Mouse (Mus musculus): Measurements from ENCODE around the gene Zfp747. TPM values are rescaled to one million over a fixed set of nuclear protein-coding genes. Genes with fewer than 3 reads are reported as not detected.
"Not testable (repeated sequence)": the region's sequence is repeated elsewhere in the genome, so short reads cannot be mapped to it uniquely, and the experiment has no call there.

Gene Zfp747
- polyA plus RNA-seq, 1 experiment from 2014 or later = 10.1 TPM

- no peak overlapping the region for H3K4me3 ChIP-seq (ENCODE audit: low read depth, low read length)
- peaks cover 9% of the 10 kb centered on the region for H3K36me3 ChIP-seq (ENCODE audit: control insufficient read depth, insufficient read depth, low read length)
- H3K9me3 ChIP-seq (replicated peaks; ENCODE audit: control insufficient read depth, low read length, poor library complexity, severe bottlenecking) = no peaks in the 10 kb centered on the region
- H3K27me3 ChIP-seq (ENCODE audit: control insufficient read depth, insufficient read depth, low read depth, low read length) = no peaks in the 10 kb centered on the region
- ATAC-seq = no peak
- no peak overlapping the region for H3K4me2 ChIP-seq (ENCODE audit: low read length)
- no peak overlapping the region for H3K9ac ChIP-seq (ENCODE audit: low read depth, low read length)
- peaks cover 16% of the 10 kb centered on the region for H3K4me1 ChIP-seq (ENCODE audit: control insufficient read depth, insufficient read depth, low read length)
- WGBS = 97% methylated on average over 38 of the region's 38 CpGs
- no peak overlapping the region for H3K27ac ChIP-seq (ENCODE audit: low read length)
These were observed 32.4 kb downstream of the Zfp747 start for GRCm38 (mm10) chr7:127343351-127344019.

GRCm38 (mm10) chr7:127342888-127343287 lies 33.0 kb downstream of the Zfp747 start:
- H3K4me1 ChIP-seq (ENCODE audit: control insufficient read depth, insufficient read depth, low read length) = peaks cover 16% of the 10 kb centered on the region
- H3K4me3 ChIP-seq (ENCODE audit: low read depth, low read length) = no peak overlapping the region
- H3K36me3 ChIP-seq (ENCODE audit: control insufficient read depth, insufficient read depth, low read length) = peaks cover 9% of the 10 kb centered on the region
- H3K27ac ChIP-seq (ENCODE audit: low read length) = no peak overlapping the region
- no peak for ATAC-seq
- WGBS = 93% methylated on average over 7 of the region's 7 CpGs
- no peaks in the 10 kb centered on the region for H3K27me3 ChIP-seq (ENCODE audit: control insufficient read depth, insufficient read depth, low read depth, low read length)
- no peaks in the 10 kb centered on the region for H3K9me3 ChIP-seq (replicated peaks; ENCODE audit: control insufficient read depth, low read length, poor library complexity, severe bottlenecking)
- H3K4me2 ChIP-seq (ENCODE audit: low read length) = no peak overlapping the region
- H3K9ac ChIP-seq (ENCODE audit: low read depth, low read length) = no peak overlapping the region

- H3K9me3 ChIP-seq (replicated peaks; ENCODE audit: control insufficient read depth, low read length, poor library complexity, severe bottlenecking) = no peaks in the 10 kb centered on the region
- no peak overlapping the region for H3K4me3 ChIP-seq (ENCODE audit: low read depth, low read length)
- ATAC-seq = no peak
- H3K27ac ChIP-seq (ENCODE audit: low read length) = no peak overlapping the region
- H3K9ac ChIP-seq (ENCODE audit: low read depth, low read length) = no peak overlapping the region
- 74% methylated on average over 4 of the region's 4 CpGs for WGBS
- H3K4me1 ChIP-seq (ENCODE audit: control insufficient read depth, insufficient read depth, low read length) = peaks cover 16% of the 10 kb centered on the region
- H3K36me3 ChIP-seq (ENCODE audit: control insufficient read depth, insufficient read depth, low read length) = peaks cover 9% of the 10 kb centered on the region
- H3K27me3 ChIP-seq (ENCODE audit: control insufficient read depth, insufficient read depth, low read depth, low read length) = no peaks in the 10 kb centered on the region
- no peak overlapping the region for H3K4me2 ChIP-seq (ENCODE audit: low read length)
These were observed 33.5 kb downstream of the Zfp747 start for GRCm38 (mm10) chr7:127342332-127342731.

GRCm38 (mm10) chr7:127341861-127342260 lies 34.0 kb downstream of the Zfp747 start:
- not testable (repeated sequence) for H3K27ac ChIP-seq (ENCODE audit: low read length); H3K4me3 ChIP-seq (ENCODE audit: low read depth, low read length); H3K36me3 ChIP-seq (ENCODE audit: control insufficient read depth, insufficient read depth, low read length); H3K9ac ChIP-seq (ENCODE audit: low read depth, low read length); H3K27me3 ChIP-seq (ENCODE audit: control insufficient read depth, insufficient read depth, low read depth, low read length); H3K4me2 ChIP-seq (ENCODE audit: low read length); ATAC-seq; H3K9me3 ChIP-seq (replicated peaks; ENCODE audit: control insufficient read depth, low read length, poor library complexity, severe bottlenecking)
- peaks cover 12% of the 10 kb centered on the region for H3K4me1 ChIP-seq (ENCODE audit: control insufficient read depth, insufficient read depth, low read length)
- WGBS = 93% methylated on average over 6 of the region's 6 CpGs

GRCm38 (mm10) chr7:127341356-127341755 lies 34.5 kb downstream of the Zfp747 start:
- 99% methylated on average over 8 of the region's 8 CpGs for WGBS
- Histone ChIP-seq H3K9me3 (replicated peaks; ENCODE audit: control insufficient read depth, low read length, poor library complexity, severe bottlenecking) (no peaks in the 10 kb centered on the region), H3K9ac (ENCODE audit: low read depth, low read length) (no peak overlapping the region), H3K4me3 (ENCODE audit: low read depth, low read length) (no peak overlapping the region), H3K4me2 (ENCODE audit: low read length) (no peak overlapping the region), H3K27ac (ENCODE audit: low read length) (no peak overlapping the region), H3K36me3 (ENCODE audit: control insufficient read depth, insufficient read depth, low read length) (peaks cover 9% of the 10 kb centered on the region), H3K4me1 (ENCODE audit: control insufficient read depth, insufficient read depth, low read length) (peaks cover 7% of the 10 kb centered on the region), H3K27me3 (ENCODE audit: control insufficient read depth, insufficient read depth, low read depth, low read length) (no peaks in the 10 kb centered on the region)
- no peak for ATAC-seq

GRCm38 (mm10) chr7:127337636-127338035 lies 38.2 kb downstream of the Zfp747 start:
- no peaks in the 10 kb centered on the region for H3K4me1 ChIP-seq (ENCODE audit: control insufficient read depth, insufficient read depth, low read length)
- no peak for ATAC-seq
- WGBS = 76% methylated on average over 4 of the region's 4 CpGs
- no peak overlapping the region for H3K4me3 ChIP-seq (ENCODE audit: low read depth, low read length)
- no peak overlapping the region for H3K4me2 ChIP-seq (ENCODE audit: low read length)
- no peaks in the 10 kb centered on the region for H3K9me3 ChIP-seq (replicated peaks; ENCODE audit: control insufficient read depth, low read length, poor library complexity, severe bottlenecking)
- H3K36me3 ChIP-seq (ENCODE audit: control insufficient read depth, insufficient read depth, low read length) = no peaks in the 10 kb centered on the region
- H3K27ac ChIP-seq (ENCODE audit: low read length) = no peak overlapping the region
- H3K27me3 ChIP-seq (ENCODE audit: control insufficient read depth, insufficient read depth, low read depth, low read length) = no peaks in the 10 kb centered on the region
- H3K9ac ChIP-seq (ENCODE audit: low read depth, low read length) = no peak overlapping the region

- Histone ChIP-seq H3K27me3 (ENCODE audit: control insufficient read depth, insufficient read depth, low read depth, low read length) (no peaks in the 10 kb centered on the region), H3K4me1 (ENCODE audit: control insufficient read depth, insufficient read depth, low read length) (no peaks in the 10 kb centered on the region), H3K36me3 (ENCODE audit: control insufficient read depth, insufficient read depth, low read length) (no peaks in the 10 kb centered on the region), H3K4me3 (ENCODE audit: low read depth, low read length) (no peak overlapping the region), H3K9me3 (replicated peaks; ENCODE audit: control insufficient read depth, low read length, poor library complexity, severe bottlenecking) (no peaks in the 10 kb centered on the region), H3K27ac (ENCODE audit: low read length) (no peak overlapping the region), H3K4me2 (ENCODE audit: low read length) (no peak overlapping the region), H3K9ac (ENCODE audit: low read depth, low read length) (no peak overlapping the region)
- no peak for ATAC-seq
- WGBS = 87% methylated on average over 4 of the region's 4 CpGs
These were observed 40.2 kb downstream of the Zfp747 start for GRCm38 (mm10) chr7:127335604-127336003.

GRCm38 (mm10) chr7:127333240-127333639 lies 42.6 kb downstream of the Zfp747 start:
- Histone ChIP-seq H3K4me3 (ENCODE audit: low read depth, low read length) (no peak overlapping the region), H3K27ac (ENCODE audit: low read length) (no peak overlapping the region), H3K4me2 (ENCODE audit: low read length) (no peak overlapping the region), H3K36me3 (ENCODE audit: control insufficient read depth, insufficient read depth, low read length) (no peaks in the 10 kb centered on the region), H3K9me3 (replicated peaks; ENCODE audit: control insufficient read depth, low read length, poor library complexity, severe bottlenecking) (no peaks in the 10 kb centered on the region), H3K27me3 (ENCODE audit: control insufficient read depth, insufficient read depth, low read depth, low read length) (no peaks in the 10 kb centered on the region), H3K9ac (ENCODE audit: low read depth, low read length) (no peak overlapping the region), H3K4me1 (ENCODE audit: control insufficient read depth, insufficient read depth, low read length) (no peaks in the 10 kb centered on the region)
- 82% methylated on average over 6 of the region's 6 CpGs for WGBS
- no peak for ATAC-seq

- Histone ChIP-seq H3K9ac (ENCODE audit: low read depth, low read length) (no peak overlapping the region), H3K4me3 (ENCODE audit: low read depth, low read length) (no peak overlapping the region), H3K36me3 (ENCODE audit: control insufficient read depth, insufficient read depth, low read length) (no peaks in the 10 kb centered on the region), H3K4me2 (ENCODE audit: low read length) (no peak overlapping the region), H3K27ac (ENCODE audit: low read length) (no peak overlapping the region), H3K27me3 (ENCODE audit: control insufficient read depth, insufficient read depth, low read depth, low read length) (no peaks in the 10 kb centered on the region), H3K9me3 (replicated peaks; ENCODE audit: control insufficient read depth, low read length, poor library complexity, severe bottlenecking) (no peaks in the 10 kb centered on the region), H3K4me1 (ENCODE audit: control insufficient read depth, insufficient read depth, low read length) (no peaks in the 10 kb centered on the region)
- ATAC-seq = peak; percentile 48; the same call in 1 of the 2 replicates
- WGBS = 25% methylated on average over 2 of the region's 2 CpGs
These were observed 49.2 kb downstream of the Zfp747 start for GRCm38 (mm10) chr7:127326685-127327084.
